Mouse (Mus musculus) embryo, embryonic 9.5 days (tissue): ENCODE results near the gene Baz2b.
A peak's percentile ranks its signal among the peaks of the same experiment; 100 is the strongest.

Experiments used
- DNase-seq: peaks from one replicate; pipeline ENCODE4 v3.0.0-alpha.2; 2017; ENCODE audit errors: extremely low spot score

Baz2b gene

GRCm38 (mm10) chr2:59955916-59956315, 253.7 kb downstream of the Baz2b start:
- DNase-seq = no peak

- no peak for DNase-seq
These were observed 254.8 kb downstream of the Baz2b start for GRCm38 (mm10) chr2:59954791-59955190.

DNA sequence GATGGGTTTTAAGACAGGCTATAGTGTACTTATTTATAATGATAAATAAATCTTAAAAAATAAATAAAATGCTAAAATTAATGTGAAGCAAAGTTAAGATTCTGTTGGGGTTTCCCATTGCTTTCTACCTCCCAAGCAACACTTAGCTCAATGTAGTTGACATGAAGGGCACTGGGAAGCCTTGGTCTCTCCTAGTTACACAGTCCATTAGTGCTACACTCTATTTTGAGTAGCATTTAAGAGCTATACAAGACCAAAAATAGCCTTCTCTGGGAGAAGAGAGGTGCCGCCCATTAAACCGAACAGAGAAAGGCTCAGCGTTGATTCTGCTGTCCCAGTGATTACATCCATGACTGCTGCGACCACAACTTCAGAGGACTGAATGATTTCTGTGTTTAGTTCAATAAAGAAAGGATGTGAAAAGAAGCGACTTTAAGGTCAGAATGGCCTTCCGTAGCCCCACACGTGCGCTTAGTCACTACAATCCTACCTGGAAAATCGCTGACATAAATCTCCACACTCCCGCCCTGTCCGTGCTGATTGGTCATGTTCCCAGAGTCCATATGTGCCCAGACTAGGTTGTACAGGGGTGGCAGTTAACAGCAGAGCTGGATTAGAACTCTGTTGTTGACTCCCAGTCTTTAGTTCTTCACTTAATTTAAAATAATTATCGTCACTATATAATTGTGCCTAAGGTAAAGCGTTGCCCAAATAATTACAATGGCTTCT, 257.2 kb downstream of the Baz2b start:
- no peak for DNase-seq

GRCm38 (mm10) chr2:59951706-59952105, 257.9 kb downstream of the Baz2b start:
- DNase-seq = no peak

DNA sequence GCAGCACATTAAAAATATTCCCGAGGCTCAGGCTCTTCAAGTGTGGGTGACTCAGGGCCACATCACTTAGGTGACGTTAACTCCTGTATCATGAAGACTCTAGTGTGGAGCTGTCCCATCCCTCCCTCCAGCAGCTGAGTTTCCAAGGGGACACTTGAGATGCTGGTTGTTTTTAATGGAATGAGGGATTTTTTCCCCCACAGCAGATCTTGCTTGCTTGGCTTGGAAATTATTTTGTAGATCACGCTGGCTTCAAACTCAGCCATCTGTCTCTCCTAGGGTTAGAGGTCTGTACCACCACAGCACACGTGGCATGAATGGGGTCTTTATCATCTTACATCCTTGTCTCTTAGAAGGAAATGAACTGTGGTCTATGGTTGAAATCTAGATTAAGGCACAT, 258.5 kb downstream of the Baz2b start:
- no peak for DNase-seq

DNA sequence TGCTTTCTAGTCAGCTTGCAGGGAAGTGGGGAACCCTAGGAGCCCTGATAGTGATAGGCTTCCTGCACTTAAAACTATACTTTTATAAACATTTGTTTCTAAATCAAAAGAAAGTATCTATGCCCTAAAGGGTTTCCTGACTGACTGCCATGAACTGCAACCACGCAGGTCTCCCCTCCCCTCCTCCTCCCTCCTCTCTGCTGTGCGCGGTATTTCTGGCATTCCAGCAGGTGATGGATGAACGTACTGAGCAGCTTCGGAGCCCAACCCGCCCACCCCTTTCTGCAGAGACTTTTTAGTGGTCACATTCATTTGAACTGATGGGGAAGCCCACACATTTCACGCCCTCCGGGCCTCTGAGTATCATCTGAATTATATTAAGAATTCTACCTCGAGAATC, 273.3 kb downstream of the Baz2b start:
- DNase-seq = peak; percentile 61

GRCm38 (mm10) chr2:59933129-59933528, 276.5 kb downstream of the Baz2b start:
- DNase-seq = no peak

DNA sequence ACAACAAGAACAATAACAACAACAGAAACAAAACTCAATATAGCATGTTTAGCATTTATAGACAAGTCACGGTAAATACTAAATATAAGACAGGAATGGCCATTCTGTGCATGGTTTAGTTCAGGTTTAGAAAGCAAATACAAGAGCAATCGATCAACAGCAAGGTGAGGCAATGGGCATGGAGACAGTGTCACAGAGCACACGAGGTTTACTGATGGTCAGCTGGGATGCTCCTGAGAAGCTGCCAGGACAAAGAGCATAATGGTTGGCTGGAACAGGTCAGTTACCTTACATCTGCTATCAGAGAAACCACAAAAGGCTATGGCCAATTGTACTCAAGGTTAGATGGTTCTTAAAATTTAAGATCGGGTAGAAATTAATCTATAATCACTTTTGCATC, 277.4 kb downstream of the Baz2b start:
- no peak for DNase-seq

- no peak for DNase-seq
These were observed 296.0 kb downstream of the Baz2b start for GRCm38 (mm10) chr2:59913610-59914009.

DNA sequence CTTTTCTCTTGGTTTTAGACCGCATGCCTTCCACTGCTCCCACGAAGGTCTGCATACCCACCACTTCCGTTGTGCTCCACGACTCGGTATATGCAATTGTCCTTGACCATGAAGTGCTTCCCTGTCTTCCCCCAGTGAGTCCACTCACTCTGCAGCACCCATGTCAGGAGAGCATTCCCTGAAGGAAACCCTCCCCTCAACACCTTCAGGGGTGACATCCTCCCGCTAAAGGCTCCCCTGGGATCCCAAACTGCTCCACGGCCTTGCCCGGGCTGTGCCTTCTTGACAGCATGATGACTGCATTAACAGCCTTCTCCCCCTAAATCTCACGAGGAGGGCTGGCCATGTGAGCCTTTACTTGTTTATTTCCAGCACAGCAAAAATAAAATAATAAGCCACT, 301.6 kb downstream of the Baz2b start:
- no peak for DNase-seq

DNA sequence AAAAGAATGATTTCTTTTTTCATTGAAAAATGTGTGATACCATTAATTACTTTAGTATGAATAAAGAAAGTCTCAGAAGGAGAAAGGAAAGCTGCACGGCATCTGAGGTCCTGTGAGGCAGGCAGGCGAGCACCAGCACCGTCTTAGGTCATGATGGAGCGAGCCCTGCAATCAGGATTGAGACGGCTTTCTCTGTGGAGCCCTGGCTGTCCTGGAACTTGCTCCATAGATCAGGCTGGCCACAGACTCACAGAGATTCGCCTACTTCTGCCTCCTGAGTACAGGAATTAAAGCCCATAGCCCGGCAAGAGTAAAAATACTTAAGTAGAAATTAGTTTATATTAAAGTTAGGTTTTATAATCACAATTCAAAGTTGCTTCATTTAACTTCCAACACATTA, 305.6 kb downstream of the Baz2b start:
- no peak for DNase-seq

- no peak for DNase-seq
These were observed 311.0 kb downstream of the Baz2b start for GRCm38 (mm10) chr2:59898666-59899065.

- no peak for DNase-seq
These were observed 311.5 kb downstream of the Baz2b start for GRCm38 (mm10) chr2:59898105-59898504.

DNA sequence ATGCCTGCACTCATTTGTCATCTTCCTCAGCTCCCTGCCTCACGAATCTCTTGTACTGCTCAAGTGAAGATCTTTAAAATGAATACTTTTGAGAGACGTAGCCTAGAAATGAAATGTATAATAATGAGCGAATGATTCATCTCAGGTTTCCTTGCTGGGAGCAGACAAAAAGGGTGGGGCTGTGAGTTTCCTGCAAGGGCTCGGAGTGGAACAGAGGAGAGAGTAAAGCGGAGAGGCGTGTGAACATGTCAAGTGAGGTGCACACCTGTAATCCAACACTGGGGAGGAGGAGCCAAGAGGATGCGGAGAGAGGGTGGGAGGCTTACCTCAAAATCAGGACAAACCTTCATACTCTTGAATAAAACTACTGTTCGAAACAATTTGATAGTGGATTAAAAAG, 312.8 kb downstream of the Baz2b start:
- no peak for DNase-seq

GRCm38 (mm10) chr2:59896400-59896799, 313.2 kb downstream of the Baz2b start:
- no peak for DNase-seq

GRCm38 (mm10) chr2:59889699-59890098, 319.9 kb downstream of the Baz2b start:
- no peak for DNase-seq

DNA sequence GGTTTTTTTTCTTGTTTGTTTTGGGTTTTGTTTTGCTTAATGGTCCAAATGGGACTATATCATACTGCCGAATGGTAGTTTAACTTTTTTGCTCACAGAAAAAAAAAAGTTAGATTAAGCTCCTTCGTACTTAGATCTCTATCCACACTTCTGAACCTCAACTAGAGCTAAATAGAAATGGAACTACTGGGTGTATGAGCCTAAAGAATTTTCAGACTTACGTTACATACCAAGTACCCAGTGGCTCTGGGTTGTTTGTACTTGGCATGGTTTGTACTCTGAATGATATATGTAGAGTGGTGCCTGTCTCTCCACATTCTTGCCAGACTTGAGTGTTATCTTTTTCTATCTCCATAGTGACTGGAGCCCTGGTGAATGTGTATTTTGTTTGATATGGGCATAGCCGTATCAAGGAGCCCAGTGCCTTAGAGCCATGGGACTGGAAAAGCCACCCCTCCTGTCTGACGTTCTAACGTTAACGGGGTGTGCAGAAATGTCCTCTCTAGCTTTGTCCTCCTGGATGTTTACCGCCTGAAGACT, 326.8 kb downstream of the Baz2b start:
- DNase-seq = no peak

DNA sequence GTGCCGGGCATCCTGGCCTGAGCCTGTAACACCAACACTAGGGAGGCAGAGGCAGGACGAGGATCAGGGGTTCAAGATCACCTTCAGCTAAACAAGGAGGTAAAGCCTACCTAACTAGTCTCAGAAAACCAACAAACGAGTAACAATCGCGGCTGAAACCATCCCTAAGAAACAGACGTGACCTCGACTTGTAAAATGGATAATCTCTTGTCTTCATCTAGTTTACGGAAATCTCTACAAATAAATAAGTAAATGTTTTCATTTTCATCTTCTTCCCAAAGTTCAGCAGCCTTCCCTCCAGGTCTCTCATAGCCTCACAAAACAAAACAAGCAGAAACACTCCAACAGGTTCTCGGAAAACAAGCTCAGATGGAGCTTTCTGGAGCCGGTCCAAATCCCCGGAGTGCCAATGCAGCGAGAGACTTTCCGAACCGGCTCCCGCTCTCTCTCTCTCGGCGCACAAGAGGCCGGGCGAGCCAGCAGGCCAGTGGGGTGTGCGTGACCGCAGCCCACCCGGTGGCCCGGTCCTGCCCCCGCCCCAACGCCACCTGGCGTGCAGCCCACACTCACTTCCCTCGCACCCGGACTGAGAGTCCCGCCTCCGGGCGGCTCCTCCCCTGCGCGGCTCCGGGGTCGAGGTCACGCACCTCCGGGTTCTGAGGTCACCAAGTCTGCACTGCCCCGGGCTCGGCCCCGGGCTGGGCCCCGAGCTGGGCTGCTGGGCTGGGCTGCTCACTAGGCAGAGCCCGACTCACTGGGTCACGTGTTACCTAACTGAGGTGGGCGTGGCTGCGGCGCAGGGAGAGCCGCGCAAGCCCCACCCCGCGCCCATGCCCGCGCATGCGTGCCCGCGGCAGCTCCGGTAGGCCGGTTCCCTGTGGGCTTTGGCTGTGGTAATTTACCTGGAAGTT, 327.6 kb downstream of the Baz2b start, which contains the start of gene Wdsub1:
Wdsub1 (minus strand) TSS at position 761 of the 911 bp plus-strand sequence.
- peak; percentile 94 for DNase-seq

- DNase-seq = no peak
These were observed 328.2 kb downstream of the Baz2b start for GRCm38 (mm10) chr2:59881404-59881803.

- DNase-seq = no peak
These were observed 331.4 kb downstream of the Baz2b start for GRCm38 (mm10) chr2:59878221-59878620.

- no peak for DNase-seq
These were observed 332.3 kb downstream of the Baz2b start for GRCm38 (mm10) chr2:59877335-59877734.

- no peak for DNase-seq
These were observed 333.2 kb downstream of the Baz2b start for GRCm38 (mm10) chr2:59876482-59876881.

DNA sequence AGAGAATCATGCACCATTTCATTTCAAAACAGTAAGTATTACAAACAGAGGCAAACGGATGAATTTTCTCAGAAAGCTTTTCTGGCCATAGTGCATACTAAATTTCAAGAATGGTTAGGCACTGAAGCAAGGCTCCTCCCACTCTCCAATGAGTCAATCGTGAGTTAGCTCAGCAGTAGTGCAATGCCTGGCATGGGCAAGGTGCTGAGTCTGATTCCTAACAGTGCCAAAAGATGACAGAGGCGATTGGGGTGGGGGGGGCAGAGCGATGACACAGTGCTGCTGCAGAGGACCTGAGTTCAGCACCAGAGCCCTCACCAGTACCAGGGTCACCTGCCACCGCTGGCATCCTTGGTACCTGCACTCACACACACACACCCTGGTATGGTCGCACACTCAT, 339.1 kb downstream of the Baz2b start:
- no peak for DNase-seq
